Mouse (Mus musculus): ENCODE data around the gene Acyp1. TPM values are rescaled to one million over a fixed set of nuclear protein-coding genes. Genes with fewer than 3 reads are reported as not detected.
A peak's percentile ranks its signal among the peaks of the same experiment; 100 is the strongest.

Gene Acyp1
- polyA plus RNA-seq, 1 experiment from 2014 or later, result 59.2 TPM

DNA sequence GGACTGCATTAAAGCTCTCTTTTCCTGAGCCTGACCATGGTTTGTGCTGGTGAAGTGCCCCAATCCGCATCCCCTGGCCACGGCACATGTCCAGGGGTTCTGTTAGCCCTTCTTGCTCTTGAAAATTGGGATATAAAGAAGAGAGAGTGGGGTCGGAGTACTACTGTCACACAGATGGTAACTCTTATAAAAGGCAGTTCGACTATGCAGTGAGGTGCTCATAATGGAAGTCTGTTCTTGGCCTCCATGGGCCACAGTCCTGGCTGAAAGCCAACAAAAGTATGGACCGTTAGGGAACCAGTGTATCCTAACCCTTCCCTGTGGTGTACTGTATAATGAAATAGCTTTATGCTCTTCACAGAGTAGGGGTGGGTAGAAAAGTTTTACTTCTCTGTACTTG, 8.7 kb upstream of the Acyp1 start:
- H3K4me1 ChIP-seq, result peaks cover 23% of the 10 kb centered on the region
- H3K9me3 ChIP-seq, result peaks cover 20% of the 10 kb centered on the region
- no peak overlapping the region for H3K4me3 ChIP-seq
- no peak for ATAC-seq (ENCODE audit: extremely low read depth, insufficient number of reproducible peaks, low FRiP score, low TSS enrichment)
- WGBS, result 71% methylated on average over 5 of the region's 5 CpGs
- H3K36me3 ChIP-seq, result peaks cover 37% of the 10 kb centered on the region
- no peak overlapping the region for H3K4me2 ChIP-seq
- H3K27ac ChIP-seq (replicated peaks), result no peak overlapping the region
- no peak overlapping the region for H3K9ac ChIP-seq
- H3K27me3 ChIP-seq (replicated peaks), result no peaks in the 10 kb centered on the region

DNA sequence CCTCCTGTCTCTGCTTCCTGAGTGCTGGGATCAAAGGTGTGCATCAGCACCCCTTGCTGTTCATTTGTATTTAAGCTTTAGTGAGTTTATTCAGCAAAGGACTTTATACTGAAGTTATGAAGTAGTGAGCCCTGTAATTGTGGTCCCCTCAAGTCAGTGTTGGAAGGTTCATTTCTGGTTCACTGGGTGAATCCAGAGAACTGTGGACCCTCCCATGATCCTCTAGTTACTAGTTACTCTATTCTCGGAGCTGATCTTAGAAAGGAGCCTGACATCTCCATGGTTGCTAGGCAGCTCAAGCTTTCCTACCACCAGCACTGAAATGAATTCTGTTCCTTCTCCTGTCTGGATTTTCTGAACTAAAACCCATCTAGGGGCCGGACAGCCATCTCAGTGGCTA, 7.3 kb upstream of the Acyp1 start:
- no peak overlapping the region for H3K27ac ChIP-seq (replicated peaks)
- no peak for ATAC-seq (ENCODE audit: extremely low read depth, insufficient number of reproducible peaks, low FRiP score, low TSS enrichment)
- H3K36me3 ChIP-seq, result peaks cover 22% of the 10 kb centered on the region
- H3K4me1 ChIP-seq, result peaks cover 24% of the 10 kb centered on the region
- no peak overlapping the region for H3K4me3 ChIP-seq
- 77% methylated on average over 2 of the region's 2 CpGs for WGBS
- peaks cover 20% of the 10 kb centered on the region for H3K9me3 ChIP-seq
- H3K9ac ChIP-seq, result no peak overlapping the region
- H3K27me3 ChIP-seq (replicated peaks), result peaks cover 2% of the 10 kb centered on the region; the same call in 1 of the 2 replicates
- H3K4me2 ChIP-seq, result no peak overlapping the region

DNA sequence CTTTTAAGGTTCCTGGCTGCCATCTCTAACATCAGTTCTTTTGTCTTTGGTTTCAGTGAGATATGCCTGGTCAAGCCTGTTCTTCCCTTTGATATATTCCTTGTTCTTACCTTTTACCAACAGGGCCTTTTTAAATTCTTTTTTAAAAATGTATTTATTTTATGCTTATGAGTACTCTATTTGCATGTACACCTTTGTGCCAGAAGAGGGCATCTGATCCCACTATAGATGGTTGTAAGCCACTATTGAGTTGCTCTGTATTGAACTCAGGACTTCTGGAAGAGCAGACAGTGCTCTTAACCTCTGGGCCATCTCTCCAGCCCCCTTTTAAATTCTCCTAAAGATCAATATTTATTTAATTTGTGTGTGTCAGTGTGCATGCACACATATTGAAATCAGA, 4.7 kb upstream of the Acyp1 start:
- Histone ChIP-seq H3K27me3 (replicated peaks) (peaks cover 18% of the 10 kb centered on the region; the same call in 1 of the 2 replicates), H3K4me1 (peaks cover 32% of the 10 kb centered on the region), H3K4me2 (no peak overlapping the region), H3K36me3 (no peaks in the 10 kb centered on the region), H3K9me3 (peaks cover 20% of the 10 kb centered on the region), H3K4me3 (no peak overlapping the region), H3K9ac (no peak overlapping the region), H3K27ac (replicated peaks) (no peak overlapping the region)
- ATAC-seq (ENCODE audit: extremely low read depth, insufficient number of reproducible peaks, low FRiP score, low TSS enrichment), result no peak

DNA sequence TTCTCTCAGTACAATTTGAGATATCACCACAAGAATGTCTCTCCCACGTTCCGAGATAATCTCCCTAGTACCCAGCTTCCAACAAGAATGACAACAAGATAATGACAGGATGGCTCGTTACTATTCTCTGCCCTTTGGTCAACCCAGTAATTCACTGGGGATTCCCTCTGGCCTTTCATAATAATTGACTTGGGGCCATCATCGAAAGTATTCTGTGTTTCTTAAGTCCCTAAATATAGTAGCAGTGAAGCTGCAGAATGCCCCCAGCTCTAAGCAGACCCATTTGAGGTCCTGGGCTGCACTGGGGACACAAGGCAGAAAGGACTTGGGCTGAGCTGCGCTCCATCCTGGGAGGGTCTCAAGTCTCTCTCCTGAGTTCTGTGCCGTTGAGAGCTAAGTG, 4.0 kb upstream of the Acyp1 start:
- H3K4me3 ChIP-seq, result no peak overlapping the region
- 45% methylated on average over 6 of the region's 6 CpGs for WGBS
- no peak overlapping the region for H3K9ac ChIP-seq
- H3K9me3 ChIP-seq, result peaks cover 20% of the 10 kb centered on the region
- peaks cover 18% of the 10 kb centered on the region; the same call in 1 of the 2 replicates for H3K27me3 ChIP-seq (replicated peaks)
- H3K27ac ChIP-seq (replicated peaks), result no peak overlapping the region
- no peaks in the 10 kb centered on the region for H3K36me3 ChIP-seq
- H3K4me1 ChIP-seq, result peaks cover 33% of the 10 kb centered on the region
- H3K4me2 ChIP-seq, result no peak overlapping the region
- no peak for ATAC-seq (ENCODE audit: extremely low read depth, insufficient number of reproducible peaks, low FRiP score, low TSS enrichment)

DNA sequence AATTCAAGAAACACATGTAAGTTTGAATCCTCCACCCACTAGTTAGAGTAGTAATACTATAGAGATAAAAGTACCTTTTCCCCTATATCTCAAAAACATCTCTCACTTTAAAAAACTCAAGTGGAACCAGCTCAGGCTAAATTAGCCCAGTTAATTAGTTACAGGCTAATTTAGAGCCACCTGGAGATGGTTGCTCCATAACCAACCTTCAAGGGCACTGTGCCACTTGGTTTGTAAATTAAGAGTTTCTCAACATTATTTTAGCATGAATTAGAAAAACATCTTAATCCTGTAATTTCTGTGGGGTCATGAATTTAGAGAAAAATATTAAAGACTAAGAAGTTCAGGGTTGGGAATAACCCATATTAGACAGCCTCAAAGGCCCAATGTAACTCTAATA, 3.3 kb upstream of the Acyp1 start:
- Histone ChIP-seq H3K27ac (replicated peaks) (no peak overlapping the region), H3K27me3 (replicated peaks) (peaks cover 18% of the 10 kb centered on the region; the same call in 1 of the 2 replicates), H3K4me2 (no peak overlapping the region), H3K9ac (no peak overlapping the region), H3K9me3 (peaks cover 20% of the 10 kb centered on the region), H3K4me3 (no peak overlapping the region), H3K4me1 (peaks cover 27% of the 10 kb centered on the region), H3K36me3 (no peaks in the 10 kb centered on the region)
- no peak for ATAC-seq (ENCODE audit: extremely low read depth, insufficient number of reproducible peaks, low FRiP score, low TSS enrichment)

DNA sequence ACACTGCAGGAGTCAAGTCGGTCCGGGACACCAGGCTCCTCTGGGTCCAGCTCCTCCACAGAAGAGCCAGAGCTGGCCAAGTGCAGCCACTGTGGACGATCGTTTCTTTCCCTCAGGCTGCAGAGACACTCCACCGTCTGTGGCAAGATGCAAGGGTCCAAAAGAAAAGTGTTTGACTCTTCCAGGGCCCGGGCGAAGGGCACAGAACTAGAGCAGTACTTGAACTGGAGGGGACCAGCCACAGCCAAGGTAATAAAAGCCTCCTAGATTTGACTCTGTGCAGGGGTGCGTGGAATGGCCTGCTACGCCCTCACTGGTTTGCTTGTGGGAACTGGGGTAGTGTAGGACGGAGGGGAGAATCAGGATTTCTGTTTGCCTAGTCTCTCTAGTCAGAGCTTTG, 2.4 kb upstream of the Acyp1 start:
- H3K27me3 ChIP-seq (replicated peaks), result peaks cover 18% of the 10 kb centered on the region; the same call in 1 of the 2 replicates
- H3K4me2 ChIP-seq, result no peak overlapping the region
- H3K27ac ChIP-seq (replicated peaks), result no peak overlapping the region
- no peak overlapping the region for H3K4me3 ChIP-seq
- H3K9me3 ChIP-seq, result peaks cover 20% of the 10 kb centered on the region
- no peak overlapping the region for H3K9ac ChIP-seq
- no peaks in the 10 kb centered on the region for H3K36me3 ChIP-seq
- WGBS, result 72% methylated on average over 10 of the region's 10 CpGs
- no peak for ATAC-seq (ENCODE audit: extremely low read depth, insufficient number of reproducible peaks, low FRiP score, low TSS enrichment)
- H3K4me1 ChIP-seq, result peaks cover 27% of the 10 kb centered on the region

DNA sequence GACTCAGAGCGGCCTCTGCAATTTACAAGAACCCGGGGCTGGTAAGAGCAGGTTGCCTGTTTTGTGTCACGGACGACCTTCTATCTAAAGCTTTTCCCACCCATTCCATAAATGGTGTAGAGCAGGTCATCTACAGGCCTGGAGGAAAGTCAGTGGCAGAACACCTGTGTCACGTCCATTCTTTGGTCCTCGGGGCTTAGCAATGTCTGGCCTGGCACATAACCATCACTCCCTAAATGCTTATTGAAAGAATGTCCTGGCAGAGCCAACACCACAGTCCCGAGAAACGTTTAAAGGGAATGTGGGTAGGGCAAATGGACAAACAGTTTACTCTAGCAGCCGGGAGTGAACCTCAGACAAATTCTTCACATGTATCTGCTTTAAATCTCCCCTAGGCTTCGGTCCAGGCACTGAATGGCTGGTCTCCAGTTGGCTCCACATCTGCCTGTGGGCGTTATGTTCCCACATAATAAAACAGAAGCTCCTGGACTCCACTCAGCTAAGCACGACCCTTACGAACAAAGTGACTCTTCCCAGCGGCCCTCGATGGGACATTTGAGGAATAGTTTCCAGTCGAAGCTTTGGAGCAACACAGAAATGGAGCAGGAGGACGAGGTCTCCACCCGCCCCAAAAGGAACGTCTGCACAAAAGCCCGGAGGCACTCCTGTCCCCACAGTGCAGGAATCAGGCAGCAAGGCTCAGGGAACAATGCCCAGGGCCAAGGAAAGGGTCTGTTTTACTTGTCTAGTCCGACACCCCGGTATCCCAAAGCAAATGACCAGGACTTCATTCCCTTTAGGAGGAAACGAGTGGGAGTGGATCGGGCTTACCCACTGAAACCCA, 1.1 kb upstream of the Acyp1 start:
- H3K36me3 ChIP-seq, result no peaks in the 10 kb centered on the region
- 43% methylated on average over 24 of the region's 24 CpGs for WGBS
- H3K9me3 ChIP-seq, result peaks cover 13% of the 10 kb centered on the region
- peaks cover 18% of the 10 kb centered on the region; the same call in 1 of the 2 replicates for H3K27me3 ChIP-seq (replicated peaks)
- H3K4me2 ChIP-seq, result peak overlapping the region; percentile 77
- peaks cover 27% of the 10 kb centered on the region for H3K4me1 ChIP-seq
- peak overlapping the region; percentile 66 for H3K4me3 ChIP-seq
- H3K27ac ChIP-seq (replicated peaks), result peak overlapping the region; percentile 16
- H3K9ac ChIP-seq, result peak overlapping the region; percentile 82
- ATAC-seq (ENCODE audit: extremely low read depth, insufficient number of reproducible peaks, low FRiP score, low TSS enrichment), result no peak

DNA sequence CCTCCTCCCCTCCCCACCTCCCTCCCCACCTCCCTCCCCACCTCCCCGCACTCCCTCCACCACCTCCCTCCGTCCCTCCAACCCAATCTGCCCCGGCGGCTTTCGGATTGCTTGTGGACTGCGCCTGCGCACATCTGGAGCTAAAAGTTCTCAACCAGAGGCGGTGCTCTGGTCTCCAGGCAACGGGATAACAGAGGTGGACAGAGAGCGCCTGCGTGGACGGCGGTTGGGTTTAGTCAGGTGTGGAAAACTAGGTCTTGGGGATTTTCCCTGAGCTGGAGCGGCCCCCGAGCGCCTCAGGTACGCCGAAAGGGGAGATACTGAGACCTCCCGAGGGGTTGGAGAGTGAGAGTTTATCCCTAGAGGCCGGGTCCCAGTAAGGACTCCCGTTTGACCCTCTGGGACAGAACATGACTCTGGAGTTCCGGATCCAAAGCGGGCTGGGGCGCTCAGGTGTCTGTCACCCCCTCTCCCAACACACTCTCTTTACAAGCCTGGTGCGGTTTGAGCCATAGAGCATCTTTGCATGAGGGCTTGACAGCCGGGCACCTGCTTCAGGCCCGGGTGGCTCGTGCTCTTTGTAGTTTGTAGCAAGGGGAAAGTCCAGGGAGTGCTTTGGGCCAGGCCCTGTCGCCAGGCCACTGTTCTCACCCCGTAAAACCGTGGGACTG, 383 bp upstream of the Acyp1 start, which contains the start of gene Zc2hc1c:
Gene Zc2hc1c (plus strand): TSS at position 106 of the 671 bp plus-strand sequence.
- peak within 1 kb of the TSS; percentile 45 for H3K27ac ChIP-seq (replicated peaks)
- peak within 1 kb of the TSS; percentile 77 for H3K4me2 ChIP-seq
- H3K36me3 ChIP-seq, result no peaks in the 10 kb centered on the region
- H3K27me3 ChIP-seq (replicated peaks), result peaks cover 18% of the 10 kb centered on the region; the same call in 1 of the 2 replicates
- peak within 1 kb of the TSS; percentile 82 for H3K9ac ChIP-seq
- peaks cover 27% of the 10 kb centered on the region for H3K4me1 ChIP-seq
- H3K4me3 ChIP-seq, result peak within 1 kb of the TSS; percentile 66
- 2% methylated on average over 31 of the region's 31 CpGs for WGBS
- peaks cover 5% of the 10 kb centered on the region for H3K9me3 ChIP-seq
- peak; percentile 80 for ATAC-seq (ENCODE audit: extremely low read depth, insufficient number of reproducible peaks, low FRiP score, low TSS enrichment)

DNA sequence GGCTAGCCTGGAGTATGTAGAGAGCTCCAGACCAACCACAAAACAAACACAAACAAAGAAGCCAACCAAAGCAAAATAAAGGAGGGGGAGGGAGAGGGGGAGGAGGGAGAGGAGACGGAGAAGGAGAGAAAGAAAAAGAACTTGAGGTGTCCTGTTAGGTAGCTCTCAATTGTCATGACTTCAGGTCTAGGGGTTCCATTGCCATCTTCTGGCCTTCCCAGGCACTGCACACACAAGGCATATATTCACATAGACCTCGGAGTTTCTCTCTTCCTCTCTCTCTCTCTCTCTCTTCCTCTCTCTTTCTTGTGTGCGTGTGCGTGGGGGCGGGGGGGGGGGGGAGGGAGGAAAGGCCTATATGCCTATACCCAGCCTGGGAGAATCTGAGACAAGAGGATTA, 1.3 kb downstream of the Acyp1 start:
- no peak overlapping the region for H3K4me2 ChIP-seq
- H3K27me3 ChIP-seq (replicated peaks), result peaks cover 18% of the 10 kb centered on the region; the same call in 1 of the 2 replicates
- H3K9ac ChIP-seq, result no peak overlapping the region
- no peak overlapping the region for H3K27ac ChIP-seq (replicated peaks)
- 34% methylated on average over 2 of the region's 5 CpGs for WGBS
- H3K4me3 ChIP-seq, result no peak overlapping the region
- no peaks in the 10 kb centered on the region for H3K36me3 ChIP-seq
- H3K9me3 ChIP-seq, result no peaks in the 10 kb centered on the region
- ATAC-seq (ENCODE audit: extremely low read depth, insufficient number of reproducible peaks, low FRiP score, low TSS enrichment), result no peak
- H3K4me1 ChIP-seq, result peaks cover 20% of the 10 kb centered on the region

DNA sequence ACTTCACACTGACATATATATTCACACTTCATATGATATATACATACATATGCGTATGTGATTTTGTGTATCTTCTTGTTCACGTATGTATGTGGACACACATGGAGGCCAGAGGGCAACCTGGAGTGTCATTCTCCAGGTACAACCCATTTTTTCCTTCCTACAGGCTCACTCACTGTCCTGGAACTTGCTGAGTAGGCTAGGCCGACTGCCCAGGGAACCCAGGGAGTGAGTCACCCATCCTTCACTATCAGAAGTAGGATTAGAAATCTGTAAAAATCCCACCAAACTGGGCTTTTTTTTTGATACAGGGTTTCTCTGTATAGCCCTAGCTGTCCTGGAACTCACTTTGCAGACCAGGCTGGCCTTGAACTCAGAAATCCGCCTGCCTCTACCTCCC, 3.2 kb downstream of the Acyp1 start:
- no peak overlapping the region for H3K9ac ChIP-seq
- no peak overlapping the region for H3K27ac ChIP-seq (replicated peaks)
- H3K36me3 ChIP-seq, result no peaks in the 10 kb centered on the region
- H3K27me3 ChIP-seq (replicated peaks), result peaks cover 11% of the 10 kb centered on the region; the same call in 1 of the 2 replicates
- no peaks in the 10 kb centered on the region for H3K9me3 ChIP-seq
- no peak overlapping the region for H3K4me2 ChIP-seq
- H3K4me1 ChIP-seq, result peaks cover 18% of the 10 kb centered on the region
- ATAC-seq (ENCODE audit: extremely low read depth, insufficient number of reproducible peaks, low FRiP score, low TSS enrichment), result no peak
- WGBS, result 83% methylated on average over 4 of the region's 4 CpGs
- H3K4me3 ChIP-seq, result no peak overlapping the region

DNA sequence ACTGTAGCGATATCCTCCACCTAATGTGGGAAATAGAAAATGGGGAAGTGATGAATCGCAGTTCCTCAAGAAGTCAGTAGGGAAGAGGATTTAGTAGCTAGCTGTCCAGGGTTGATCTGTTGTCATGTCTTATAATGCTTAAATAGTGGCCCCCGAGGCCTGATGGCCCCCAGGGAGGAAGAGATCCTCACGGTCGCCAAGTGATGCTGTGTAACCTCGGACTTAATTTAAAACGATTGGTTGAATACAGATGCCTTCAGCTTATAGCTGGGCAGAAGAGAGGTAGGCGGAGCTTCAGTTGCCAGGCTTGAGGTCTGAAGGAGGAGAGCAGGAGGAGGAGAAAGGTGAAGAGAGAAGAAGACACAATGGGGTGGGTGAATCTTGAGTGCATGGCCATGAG, 3.9 kb downstream of the Acyp1 start:
- Histone ChIP-seq H3K27ac (replicated peaks) (no peak overlapping the region), H3K9me3 (no peaks in the 10 kb centered on the region), H3K4me2 (no peak overlapping the region), H3K9ac (no peak overlapping the region), H3K4me3 (no peak overlapping the region), H3K27me3 (replicated peaks) (peaks cover 5% of the 10 kb centered on the region; the same call in 1 of the 2 replicates), H3K36me3 (no peaks in the 10 kb centered on the region), H3K4me1 (peaks cover 19% of the 10 kb centered on the region)
- no peak for ATAC-seq (ENCODE audit: extremely low read depth, insufficient number of reproducible peaks, low FRiP score, low TSS enrichment)
- WGBS, result 67% methylated on average over 8 of the region's 8 CpGs

All from heart, embryonic 13.5 days (tissue).